Mouse (Mus musculus) hindbrain, embryonic 10.5 days (tissue): ENCODE results near the gene Lin28a. TPM values are rescaled to one million over a fixed set of nuclear protein-coding genes. Genes with fewer than 3 reads are reported as not detected.

Experiments used
- DNase-seq: peaks from one replicate; pipeline ENCODE4 v3.0.0-alpha.2; 2017; ENCODE audit warnings: low spot score
- H3K27ac ChIP-seq: fragments of 300-500 bp; sonication (generic); 2 replicates; pipeline ENCODE4 v1.5.1; 2016; ENCODE audit warnings: mild to moderate bottlenecking, moderate library complexity
- H3K27me3 ChIP-seq: fragments of 300-500 bp; sonication (generic); 2 replicates; pipeline ENCODE4 v1.6.1; 2016; ENCODE audit warnings: mild to moderate bottlenecking; ENCODE audit not compliant: poor library complexity, insufficient read depth, severe bottlenecking
- H3K36me3 ChIP-seq: fragments of 300-500 bp; sonication (generic); 2 replicates; pipeline ENCODE4 v1.6.1; 2016; ENCODE audit warnings: mild to moderate bottlenecking, moderate library complexity
- H3K4me1 ChIP-seq: fragments of 300-500 bp; sonication (generic); replicated peaks from 2 replicates; pipeline ENCODE4 v1.6.1; 2016; ENCODE audit warnings: mild to moderate bottlenecking
- H3K4me3 ChIP-seq: fragments of 300-500 bp; sonication (generic); 2 replicates; pipeline ENCODE4 v1.5.1; 2016; ENCODE audit warnings: mild to moderate bottlenecking, moderate library complexity
- H3K9me3 ChIP-seq: fragments of 300-500 bp; sonication (generic); 2 replicates; pipeline ENCODE4 v1.6.1; 2016; ENCODE audit warnings: mild to moderate bottlenecking, moderate library complexity
- WGBS: fragments of 180-500 bp; shearing (Covaris S2); methylation state at CpG from one replicate; pipeline ENCODE4 v1.1.7; 2016; 5-methylcytosine and 5-hydroxymethylcytosine counted together
- polyA plus RNA-seq: library from polyadenylated mRNA; unstranded; fragments of >200 nt; fragmentation: Nextera tagmentation; extraction: Ambion mirVana; gene quantifications from 2 replicates; pipeline ENCODE4 v1.2.1, GENCODE M21; 2016

The Lin28a gene
- polyA plus RNA-seq, 1 experiment from 2014 or later = 13.4 TPM

DNA sequence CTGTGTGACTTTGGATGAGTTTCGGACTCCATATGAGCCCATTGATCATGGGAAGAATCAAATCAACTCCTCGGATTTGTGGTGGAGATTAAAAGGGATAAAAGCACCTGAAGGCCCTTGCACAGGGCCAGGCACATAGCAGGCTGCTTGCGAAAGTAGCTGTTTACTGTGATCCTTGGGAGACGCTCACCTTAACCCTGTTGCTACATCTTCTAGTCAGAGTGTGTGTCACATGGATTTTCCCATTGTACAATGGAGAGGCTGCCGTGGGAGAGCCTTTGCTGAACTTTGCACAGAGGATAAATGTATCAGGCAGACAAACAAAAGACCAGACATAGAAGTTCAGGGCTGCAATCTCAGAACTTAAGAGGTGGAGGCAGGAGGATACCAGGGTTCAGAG lies 33.3 kb upstream of the Lin28a start:
- Histone ChIP-seq H3K36me3 (no peaks in the 10 kb centered on the region), H3K9me3 (no peaks in the 10 kb centered on the region), H3K27me3 (no peaks in the 10 kb centered on the region), H3K27ac (no peak overlapping the region), H3K4me1 (peaks cover 12% of the 10 kb centered on the region; the same call in 1 of the 2 replicates), H3K4me3 (no peak overlapping the region)
- no peak for DNase-seq
- 88% methylated on average over 5 of the region's 5 CpGs for WGBS

GRCm38 (mm10) chr4:134047648-134048047 lies 29.0 kb upstream of the Lin28a start:
- Histone ChIP-seq H3K4me1 (peaks cover 9% of the 10 kb centered on the region; the same call in 1 of the 2 replicates), H3K36me3 (no peaks in the 10 kb centered on the region), H3K4me3 (no peak overlapping the region), H3K9me3 (no peaks in the 10 kb centered on the region), H3K27ac (no peak overlapping the region), H3K27me3 (no peaks in the 10 kb centered on the region)
- no peak for DNase-seq
- 74% methylated on average over 5 of the region's 5 CpGs for WGBS

DNA sequence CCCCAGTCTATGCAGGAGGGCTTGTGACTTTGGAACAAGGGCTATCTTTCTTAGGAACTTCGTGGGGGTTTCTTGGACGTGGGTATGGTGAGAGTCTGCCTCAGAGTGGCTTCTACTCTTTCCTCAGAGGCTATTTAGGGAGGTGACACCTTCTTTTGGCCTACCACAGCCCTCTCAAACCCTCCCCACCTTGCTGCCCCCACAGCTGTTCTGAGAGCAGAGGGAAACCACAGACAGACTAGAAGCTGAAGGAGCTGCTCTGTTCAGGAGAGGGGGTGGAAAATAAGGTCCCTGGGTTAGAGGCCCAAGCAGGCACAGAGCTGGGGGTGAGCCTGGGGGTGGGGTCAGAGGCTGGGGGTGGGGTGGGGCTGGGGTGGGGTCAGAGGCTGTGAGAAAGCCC lies 24.4 kb upstream of the Lin28a start:
- H3K27me3 ChIP-seq = no peaks in the 10 kb centered on the region
- no peak overlapping the region for H3K27ac ChIP-seq
- 0 out of 2 replicates have a peak, but pooled peaks cover 5% of the 10 kb centered on the region for H3K4me1 ChIP-seq
- H3K9me3 ChIP-seq = no peaks in the 10 kb centered on the region
- no peak for DNase-seq
- H3K4me3 ChIP-seq = no peak overlapping the region
- WGBS = 59% methylated on average over 2 of the region's 2 CpGs
- H3K36me3 ChIP-seq = no peaks in the 10 kb centered on the region

DNA sequence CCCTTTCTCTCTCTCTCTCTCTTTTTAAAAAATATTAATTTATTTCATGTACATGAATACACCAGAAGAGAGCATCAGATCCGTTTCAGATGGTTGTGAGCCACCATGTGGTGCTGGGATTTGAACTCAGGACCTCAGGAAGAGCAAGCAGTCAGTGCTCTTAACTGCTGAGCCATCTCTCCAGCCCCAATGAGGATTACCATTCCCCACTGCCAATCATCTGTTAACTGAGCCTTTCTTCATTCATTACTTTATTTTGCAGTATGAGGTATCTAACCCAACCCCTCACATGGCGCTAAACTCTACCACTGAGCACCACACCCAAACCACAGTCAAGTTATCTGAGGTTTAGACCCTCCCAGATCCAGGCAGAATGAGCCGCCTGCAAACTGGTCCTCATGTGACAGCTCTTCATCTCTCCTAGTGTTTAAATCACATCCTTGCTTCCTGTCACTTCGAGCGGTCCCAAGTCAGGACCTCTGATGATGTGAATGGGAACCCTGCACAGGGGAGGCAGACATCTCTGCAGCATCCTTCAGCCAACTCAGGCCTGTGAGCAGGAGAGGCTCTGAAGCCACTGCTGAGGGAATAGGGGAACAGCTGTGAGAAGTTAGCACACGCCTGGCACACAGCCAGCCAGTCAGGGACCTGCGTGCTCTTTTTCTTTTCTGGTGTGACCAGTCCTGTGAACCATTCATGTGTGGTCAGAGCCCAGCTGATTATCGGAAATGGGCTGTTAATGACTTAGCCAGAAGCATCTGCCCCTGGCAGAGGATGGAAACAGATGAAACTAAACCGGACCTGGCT lies 22.9 kb upstream of the Lin28a start:
- 74% methylated on average over 9 of the region's 9 CpGs for WGBS
- H3K9me3 ChIP-seq = no peaks in the 10 kb centered on the region
- no peaks in the 10 kb centered on the region for H3K27me3 ChIP-seq
- DNase-seq = no peak
- H3K4me3 ChIP-seq = no peak overlapping the region
- 0 out of 2 replicates have a peak, but pooled peaks cover 5% of the 10 kb centered on the region for H3K4me1 ChIP-seq
- H3K27ac ChIP-seq = 0 out of 2 replicates have a peak overlapping the region, but pooled peaks have one; percentile 31
- H3K36me3 ChIP-seq = no peaks in the 10 kb centered on the region

- H3K27me3 ChIP-seq = no peaks in the 10 kb centered on the region
- no peaks in the 10 kb centered on the region for H3K36me3 ChIP-seq
- H3K4me1 ChIP-seq = peaks cover 6% of the 10 kb centered on the region
- H3K4me3 ChIP-seq = no peak overlapping the region
- DNase-seq = peak; percentile 83
- peaks cover 3% of the 10 kb centered on the region for H3K9me3 ChIP-seq
- 4% methylated on average over 16 of the region's 16 CpGs for WGBS
- peak overlapping the region; percentile 68 for H3K27ac ChIP-seq
Measured at GRCm38 (mm10) chr4:134035953-134036352, 17.3 kb upstream of the Lin28a start.

- Histone ChIP-seq H3K4me3 (no peak overlapping the region), H3K27me3 (no peaks in the 10 kb centered on the region), H3K9me3 (peaks cover 9% of the 10 kb centered on the region; the same call in 1 of the 2 replicates), H3K4me1 (peaks cover 20% of the 10 kb centered on the region), H3K36me3 (no peaks in the 10 kb centered on the region), H3K27ac (no peak overlapping the region)
- 15% methylated on average over 9 of the region's 9 CpGs for WGBS
- peak; percentile 47 for DNase-seq
Measured at GRCm38 (mm10) chr4:134025802-134026201, 7.2 kb upstream of the Lin28a start.

DNA sequence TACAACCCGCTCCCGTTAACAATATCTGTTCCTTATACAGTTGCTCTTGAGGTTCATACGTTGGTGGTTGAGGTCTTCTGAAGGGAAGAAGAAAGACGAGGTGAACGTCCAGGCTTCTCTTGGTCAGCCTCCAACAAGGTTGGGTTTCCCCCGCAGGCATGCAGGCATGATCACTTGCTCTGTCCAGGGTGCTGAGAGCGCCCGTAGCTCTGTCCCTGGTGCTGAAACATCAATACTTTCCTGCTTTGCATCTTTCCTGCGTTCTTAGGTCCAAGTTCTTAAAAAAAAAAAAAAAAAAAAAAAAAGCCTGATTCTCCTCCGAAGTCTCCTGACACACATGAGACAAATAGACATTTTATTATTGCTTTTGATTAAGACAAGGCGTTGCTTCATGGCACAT lies 2.0 kb upstream of the Lin28a start:
- 2% methylated on average over 11 of the region's 11 CpGs for WGBS

GRCm38 (mm10) chr4:134019641-134020351 lies 1.2 kb upstream of the Lin28a start:
- peak; percentile 90 for DNase-seq
- Histone ChIP-seq H3K4me1 (peaks cover 59% of the 10 kb centered on the region), H3K36me3 (peaks cover 5% of the 10 kb centered on the region; the same call in 1 of the 2 replicates), H3K4me3 (peak overlapping the region; percentile 87), H3K27ac (peak overlapping the region; percentile 94), H3K27me3 (no peaks in the 10 kb centered on the region), H3K9me3 (no peaks in the 10 kb centered on the region)
- whole genome bisulfite sequencing = 3% methylated on average over 16 of the region's 16 CpGs

More for the DNA sequence above, 2.0 kb upstream of the Lin28a start:
- Histone ChIP-seq H3K4me1 (peaks cover 59% of the 10 kb centered on the region), H3K27ac (peak overlapping the region; percentile 94), H3K9me3 (no peaks in the 10 kb centered on the region), H3K36me3 (peaks cover 2% of the 10 kb centered on the region; the same call in 1 of the 2 replicates), H3K4me3 (peak overlapping the region; percentile 87), H3K27me3 (no peaks in the 10 kb centered on the region)
- peak; percentile 81 for DNase-seq

GRCm38 (mm10) chr4:134019210-134019609 lies 569 bp upstream of the Lin28a start:
- 0% methylated on average over 10 of the region's 10 CpGs for WGBS
- Histone ChIP-seq H3K4me3 (peak overlapping the region; percentile 87), H3K27me3 (no peaks in the 10 kb centered on the region), H3K36me3 (peaks cover 5% of the 10 kb centered on the region; the same call in 1 of the 2 replicates), H3K27ac (peak overlapping the region; percentile 94), H3K9me3 (no peaks in the 10 kb centered on the region), H3K4me1 (peaks cover 62% of the 10 kb centered on the region)
- DNase-seq = peak; percentile 93

DNA sequence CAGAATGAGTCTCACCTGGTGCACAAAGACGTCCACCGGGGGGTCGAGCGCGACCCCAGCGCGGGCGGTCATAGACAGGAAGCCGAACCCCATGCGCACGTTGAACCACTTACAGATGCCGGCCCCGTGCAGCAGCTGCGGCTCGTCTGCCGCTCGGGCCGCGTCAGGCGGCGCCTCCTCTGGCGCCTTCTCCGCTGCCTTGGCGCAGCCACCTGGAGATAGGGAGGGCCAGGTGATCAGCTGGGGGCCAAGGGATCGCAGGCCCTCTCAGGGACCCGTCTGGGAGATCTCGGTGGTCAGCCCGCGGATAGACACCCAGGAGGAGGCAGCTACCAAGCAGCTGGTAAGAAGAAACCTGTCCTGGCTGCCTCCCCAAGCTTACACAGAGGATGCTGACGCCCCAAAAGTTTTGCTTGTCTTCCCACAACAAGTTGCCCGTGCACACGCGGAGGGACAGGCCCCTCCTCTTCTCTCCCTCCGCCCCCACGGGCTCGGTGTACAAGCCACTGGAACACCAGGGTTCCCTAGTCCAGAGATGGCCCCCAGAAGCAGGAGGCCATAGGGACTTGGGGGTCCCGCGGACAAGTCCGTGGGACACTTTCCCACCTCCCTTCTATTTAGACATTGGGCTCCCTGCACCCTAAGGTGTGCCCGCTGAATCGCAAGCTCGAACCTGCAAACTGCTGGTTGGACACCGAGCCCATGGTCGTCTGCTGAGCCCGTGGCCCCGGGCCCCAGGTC lies 433 bp downstream of the Lin28a start:
- DNase-seq = peak; percentile 64
- Histone ChIP-seq H3K27ac (peak overlapping the region; percentile 94), H3K27me3 (no peaks in the 10 kb centered on the region), H3K4me3 (peak overlapping the region; percentile 87), H3K36me3 (peaks cover 11% of the 10 kb centered on the region; the same call in 1 of the 2 replicates), H3K9me3 (no peaks in the 10 kb centered on the region), H3K4me1 (peaks cover 72% of the 10 kb centered on the region)
- WGBS = under 1% methylated on average over 46 of the region's 46 CpGs

DNA sequence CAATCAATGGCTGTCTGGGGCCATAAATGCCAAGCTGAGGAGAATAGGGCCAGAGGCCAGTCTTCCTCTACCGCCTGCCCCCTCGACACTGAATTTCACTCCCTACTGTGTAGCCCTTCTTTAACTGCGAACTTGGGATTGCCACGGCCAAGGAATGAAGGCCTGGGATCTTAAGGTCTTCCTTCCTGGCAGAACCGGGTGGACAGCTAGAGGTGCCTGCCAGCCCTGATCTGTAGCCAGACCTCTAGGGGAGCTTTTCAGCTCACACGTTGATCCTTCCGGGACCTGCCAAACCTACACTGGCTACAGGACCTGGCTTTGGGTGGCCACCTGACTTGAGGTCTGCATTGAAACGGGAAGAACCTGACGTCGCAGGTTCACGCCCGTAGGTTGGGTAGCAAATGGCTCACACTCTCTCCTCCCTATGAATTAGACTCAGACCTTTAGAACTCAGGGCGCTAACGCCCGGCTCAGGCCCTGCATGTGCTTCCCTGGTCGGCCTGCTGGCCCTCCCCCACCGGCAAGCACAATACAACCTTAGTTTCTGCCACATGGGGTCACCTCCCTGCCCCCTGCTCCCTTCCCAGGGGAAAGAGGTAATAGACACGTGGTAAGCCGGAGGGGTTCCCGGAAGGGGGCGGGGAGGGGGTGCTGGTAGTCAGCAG lies 1.3 kb downstream of the Lin28a start:
- no peaks in the 10 kb centered on the region for H3K27me3 ChIP-seq
- H3K4me1 ChIP-seq = peaks cover 81% of the 10 kb centered on the region
- under 1% methylated on average over 21 of the region's 21 CpGs for WGBS
- DNase-seq = peak; percentile 69
- no peaks in the 10 kb centered on the region for H3K9me3 ChIP-seq
- peak overlapping the region; percentile 94 for H3K27ac ChIP-seq
- H3K36me3 ChIP-seq = peaks cover 12% of the 10 kb centered on the region; the same call in 1 of the 2 replicates
- H3K4me3 ChIP-seq = peak overlapping the region; percentile 87

DNA sequence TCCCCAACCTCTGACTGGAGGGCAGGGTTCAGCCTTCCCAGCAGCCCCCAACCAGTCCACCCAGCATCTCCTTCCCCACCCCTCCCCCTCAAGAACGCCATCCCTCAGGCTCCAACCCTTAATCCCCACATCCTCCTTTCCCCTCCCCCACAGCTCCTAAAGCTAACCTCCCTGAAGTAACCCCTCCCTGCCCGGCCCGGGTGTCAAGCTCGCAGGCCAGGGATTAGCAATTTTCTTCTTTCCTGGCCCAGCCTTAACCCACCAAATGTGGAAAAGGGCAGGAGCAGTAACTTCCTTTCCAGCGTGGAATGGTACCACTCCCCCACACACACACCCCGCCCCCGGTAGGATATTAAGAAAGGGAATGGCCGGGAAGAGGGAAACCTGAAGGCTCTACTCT lies 1.9 kb downstream of the Lin28a start:
- WGBS = under 1% methylated on average over 8 of the region's 8 CpGs
- DNase-seq = peak; percentile 68
- H3K36me3 ChIP-seq = peaks cover 12% of the 10 kb centered on the region; the same call in 1 of the 2 replicates
- H3K27ac ChIP-seq = peak overlapping the region; percentile 94
- peaks cover 87% of the 10 kb centered on the region for H3K4me1 ChIP-seq
- no peaks in the 10 kb centered on the region for H3K27me3 ChIP-seq
- H3K4me3 ChIP-seq = peak overlapping the region; percentile 87
- no peaks in the 10 kb centered on the region for H3K9me3 ChIP-seq
